Mouse (Mus musculus) right cerebral cortex, postnatal 14 days (tissue): ENCODE data around the gene Hspd1.

Source experiments
- DNase-seq: peaks from one replicate; pipeline ENCODE4 v3.0.0; 2022

Gene Hspd1

DNA sequence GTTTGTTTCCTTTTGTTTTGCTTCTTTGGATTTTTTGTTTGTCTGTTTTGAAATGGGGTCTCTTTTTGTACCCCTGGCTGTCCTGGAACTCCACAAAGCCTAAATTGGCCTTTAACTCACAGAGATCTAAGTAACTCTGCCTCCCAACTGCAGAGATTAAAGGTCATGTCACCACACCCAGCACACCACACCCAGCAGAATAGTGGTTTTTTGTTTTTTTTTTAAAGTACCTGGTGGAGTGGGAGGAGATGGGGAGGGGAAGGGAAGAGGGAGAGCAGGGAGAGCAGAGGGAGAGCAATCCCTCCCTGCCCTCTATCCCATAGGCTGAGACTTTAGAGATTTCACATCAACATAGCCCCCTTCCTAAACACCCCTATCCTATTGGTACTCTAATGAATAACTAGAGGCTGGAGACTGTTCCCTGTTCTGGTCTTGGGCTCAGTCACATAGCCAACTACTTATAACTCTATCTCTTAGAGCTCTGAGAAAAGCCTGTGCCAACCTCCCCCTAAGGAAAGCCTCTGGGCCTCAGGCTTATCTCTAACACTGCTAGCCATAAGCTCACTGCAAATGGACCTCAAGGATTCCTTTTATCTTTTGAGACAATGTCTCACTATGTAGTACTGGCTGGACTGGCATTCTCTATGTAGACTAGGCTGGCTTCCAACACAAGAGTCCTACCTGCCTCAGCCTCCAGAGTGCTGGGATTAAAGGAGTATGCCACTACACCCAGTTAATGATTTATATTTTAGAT, 56.8 kb downstream of the Hspd1 start:
- DNase-seq = no peak

GRCm38 (mm10) chr1:55029446-55029845, 58.6 kb downstream of the Hspd1 start:
- DNase-seq = no peak

GRCm38 (mm10) chr1:55028512-55029249, 59.4 kb downstream of the Hspd1 start:
- no peak for DNase-seq

DNA sequence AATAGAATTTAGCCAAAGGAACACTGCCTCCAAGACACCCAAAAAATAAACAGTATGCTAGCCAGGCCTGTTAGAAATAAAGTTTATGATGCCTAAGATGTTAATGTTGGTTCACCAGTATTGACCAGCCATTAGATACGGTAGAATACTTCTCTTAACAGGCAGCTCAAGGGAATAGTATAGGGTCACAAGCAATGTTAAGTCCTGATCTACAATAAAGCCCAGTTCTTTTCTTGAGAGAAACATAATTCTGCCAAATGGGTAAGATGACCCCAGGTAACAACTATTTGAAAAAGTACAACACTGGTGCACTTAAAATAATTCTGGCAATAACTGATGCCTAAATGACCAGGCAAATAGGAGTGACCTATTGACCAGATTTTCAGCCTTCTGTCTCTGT, 60.1 kb downstream of the Hspd1 start:
- no peak for DNase-seq
